Mouse (Mus musculus): ENCODE data around the gene Dusp13. TPM values are rescaled to one million over a fixed set of nuclear protein-coding genes. Genes with fewer than 3 reads are reported as not detected.

Gene Dusp13
- polyA plus RNA-seq, 1 experiment from 2014 or later = 2.2 TPM

GRCm38 (mm10) chr14:21744169-21744568 is 6.8 kb downstream of the Dusp13 start:
- Histone ChIP-seq H3K4me2 (ENCODE audit: low read depth, low read length) (no peak overlapping the region), H3K27ac (replicated peaks; ENCODE audit: low read depth, low read length) (no peak overlapping the region), H3K36me3 (ENCODE audit: control insufficient read depth, insufficient read depth, low read length) (no peaks in the 10 kb centered on the region), H3K4me3 (ENCODE audit: low read depth, low read length) (no peak overlapping the region), H3K9ac (ENCODE audit: low read depth, low read length) (no peak overlapping the region), H3K9me3 (ENCODE audit: control insufficient read depth, low read length) (no peaks in the 10 kb centered on the region), H3K4me1 (ENCODE audit: control insufficient read depth, insufficient read depth, low read length) (no peaks in the 10 kb centered on the region), H3K27me3 (replicated peaks; ENCODE audit: control insufficient read depth, insufficient read depth, low read length) (no peaks in the 10 kb centered on the region)
- ATAC-seq (ENCODE audit: low read depth) (no peak), DNase-seq (ENCODE audit: low spot score) (no peak)
- 90% methylated on average over 1 of the region's 1 CpGs for WGBS

GRCm38 (mm10) chr14:21742441-21742840 is 8.5 kb downstream of the Dusp13 start:
- no peak for ATAC-seq (ENCODE audit: low read depth)
- Histone ChIP-seq H3K9me3 (ENCODE audit: control insufficient read depth, low read length) (no peaks in the 10 kb centered on the region), H3K4me3 (ENCODE audit: low read depth, low read length) (no peak overlapping the region), H3K36me3 (ENCODE audit: control insufficient read depth, insufficient read depth, low read length) (no peaks in the 10 kb centered on the region), H3K9ac (ENCODE audit: low read depth, low read length) (no peak overlapping the region), H3K27me3 (replicated peaks; ENCODE audit: control insufficient read depth, insufficient read depth, low read length) (no peaks in the 10 kb centered on the region), H3K27ac (replicated peaks; ENCODE audit: low read depth, low read length) (no peak overlapping the region), H3K4me2 (ENCODE audit: low read depth, low read length) (no peak overlapping the region), H3K4me1 (ENCODE audit: control insufficient read depth, insufficient read depth, low read length) (no peaks in the 10 kb centered on the region)
- WGBS = 96% methylated on average over 4 of the region's 4 CpGs
- DNase-seq (ENCODE audit: low spot score) = no peak

DNA sequence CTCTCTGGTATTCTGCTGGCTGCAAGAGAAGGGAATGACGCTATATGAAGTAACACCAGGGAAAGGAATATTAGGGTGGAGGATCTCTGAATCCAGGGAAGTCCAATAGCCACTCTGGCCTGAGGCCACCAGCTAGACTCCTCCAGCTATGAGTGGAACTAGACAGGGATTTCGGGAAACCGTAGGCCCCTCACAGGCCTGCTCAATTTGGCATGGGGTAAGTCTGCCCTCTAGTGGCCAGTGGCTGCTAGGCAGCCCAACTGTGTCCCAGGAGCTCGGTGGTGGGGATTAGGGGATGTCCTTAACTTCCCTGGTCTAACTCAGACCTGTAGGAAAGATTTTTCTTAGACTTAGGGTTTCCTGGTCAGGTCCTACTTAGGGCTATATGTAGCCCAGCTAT is 9.2 kb downstream of the Dusp13 start:
- Histone ChIP-seq H3K4me2 (ENCODE audit: low read depth, low read length) (no peak overlapping the region), H3K27ac (replicated peaks; ENCODE audit: low read depth, low read length) (no peak overlapping the region), H3K4me3 (ENCODE audit: low read depth, low read length) (no peak overlapping the region), H3K9ac (ENCODE audit: low read depth, low read length) (peak overlapping the region; percentile 2; the same call in 1 of the 2 replicates), H3K27me3 (replicated peaks; ENCODE audit: control insufficient read depth, insufficient read depth, low read length) (no peaks in the 10 kb centered on the region), H3K4me1 (ENCODE audit: control insufficient read depth, insufficient read depth, low read length) (no peaks in the 10 kb centered on the region), H3K9me3 (ENCODE audit: control insufficient read depth, low read length) (no peaks in the 10 kb centered on the region), H3K36me3 (ENCODE audit: control insufficient read depth, insufficient read depth, low read length) (no peaks in the 10 kb centered on the region)
- DNase-seq (ENCODE audit: low spot score) = peak; percentile 85
- peak; percentile 85 for ATAC-seq (ENCODE audit: low read depth)
- 13% methylated on average over 4 of the region's 4 CpGs for WGBS

GRCm38 (mm10) chr14:21741314-21741713 is 9.7 kb downstream of the Dusp13 start:
- Histone ChIP-seq H3K4me1 (ENCODE audit: control insufficient read depth, insufficient read depth, low read length) (no peaks in the 10 kb centered on the region), H3K4me2 (ENCODE audit: low read depth, low read length) (no peak overlapping the region), H3K9me3 (ENCODE audit: control insufficient read depth, low read length) (no peaks in the 10 kb centered on the region), H3K4me3 (ENCODE audit: low read depth, low read length) (no peak overlapping the region), H3K9ac (ENCODE audit: low read depth, low read length) (peak overlapping the region; percentile 2; the same call in 1 of the 2 replicates), H3K27me3 (replicated peaks; ENCODE audit: control insufficient read depth, insufficient read depth, low read length) (no peaks in the 10 kb centered on the region), H3K36me3 (ENCODE audit: control insufficient read depth, insufficient read depth, low read length) (no peaks in the 10 kb centered on the region), H3K27ac (replicated peaks; ENCODE audit: low read depth, low read length) (no peak overlapping the region)
- 96% methylated on average over 3 of the region's 3 CpGs for WGBS
- DNase-seq (ENCODE audit: low spot score) (no peak), ATAC-seq (ENCODE audit: low read depth) (no peak)

- no peak overlapping the region for H3K4me2 ChIP-seq (ENCODE audit: low read depth, low read length)
- 95% methylated on average over 7 of the region's 7 CpGs for WGBS
- no peaks in the 10 kb centered on the region for H3K36me3 ChIP-seq (ENCODE audit: control insufficient read depth, insufficient read depth, low read length)
- no peaks in the 10 kb centered on the region for H3K4me1 ChIP-seq (ENCODE audit: control insufficient read depth, insufficient read depth, low read length)
- ATAC-seq (ENCODE audit: low read depth) = no peak
- DNase-seq (ENCODE audit: low spot score) = no peak
- H3K9ac ChIP-seq (ENCODE audit: low read depth, low read length) = no peak overlapping the region
- no peaks in the 10 kb centered on the region for H3K27me3 ChIP-seq (replicated peaks; ENCODE audit: control insufficient read depth, insufficient read depth, low read length)
- no peak overlapping the region for H3K27ac ChIP-seq (replicated peaks; ENCODE audit: low read depth, low read length)
- no peak overlapping the region for H3K4me3 ChIP-seq (ENCODE audit: low read depth, low read length)
- no peaks in the 10 kb centered on the region for H3K9me3 ChIP-seq (ENCODE audit: control insufficient read depth, low read length)
Measured at GRCm38 (mm10) chr14:21740345-21740744, 10.6 kb downstream of the Dusp13 start.

- WGBS = 89% methylated on average over 15 of the region's 15 CpGs
- Histone ChIP-seq H3K4me1 (ENCODE audit: control insufficient read depth, insufficient read depth, low read length) (no peaks in the 10 kb centered on the region), H3K4me2 (ENCODE audit: low read depth, low read length) (no peak overlapping the region), H3K27me3 (replicated peaks; ENCODE audit: control insufficient read depth, insufficient read depth, low read length) (no peaks in the 10 kb centered on the region), H3K4me3 (ENCODE audit: low read depth, low read length) (no peak overlapping the region), H3K9me3 (ENCODE audit: control insufficient read depth, low read length) (peaks cover 4% of the 10 kb centered on the region; the same call in 1 of the 2 replicates), H3K9ac (ENCODE audit: low read depth, low read length) (no peak overlapping the region), H3K36me3 (ENCODE audit: control insufficient read depth, insufficient read depth, low read length) (no peaks in the 10 kb centered on the region), H3K27ac (replicated peaks; ENCODE audit: low read depth, low read length) (no peak overlapping the region)
- DNase-seq (ENCODE audit: low spot score) (no peak), ATAC-seq (ENCODE audit: low read depth) (no peak)
Measured at GRCm38 (mm10) chr14:21733131-21733905, 17.7 kb downstream of the Dusp13 start.

GRCm38 (mm10) chr14:21729936-21730335 is 21.0 kb downstream of the Dusp13 start:
- ATAC-seq (ENCODE audit: low read depth) (no peak), DNase-seq (ENCODE audit: low spot score) (no peak)
- H3K4me2 ChIP-seq (ENCODE audit: low read depth, low read length) = no peak overlapping the region
- no peaks in the 10 kb centered on the region for H3K4me1 ChIP-seq (ENCODE audit: control insufficient read depth, insufficient read depth, low read length)
- H3K4me3 ChIP-seq (ENCODE audit: low read depth, low read length) = no peak overlapping the region
- no peak overlapping the region for H3K27ac ChIP-seq (replicated peaks; ENCODE audit: low read depth, low read length)
- H3K9ac ChIP-seq (ENCODE audit: low read depth, low read length) = no peak overlapping the region
- 91% methylated on average over 4 of the region's 4 CpGs for WGBS
- H3K27me3 ChIP-seq (replicated peaks; ENCODE audit: control insufficient read depth, insufficient read depth, low read length) = no peaks in the 10 kb centered on the region
- no peaks in the 10 kb centered on the region for H3K36me3 ChIP-seq (ENCODE audit: control insufficient read depth, insufficient read depth, low read length)
- peaks cover 4% of the 10 kb centered on the region; the same call in 1 of the 2 replicates for H3K9me3 ChIP-seq (ENCODE audit: control insufficient read depth, low read length)

DNA sequence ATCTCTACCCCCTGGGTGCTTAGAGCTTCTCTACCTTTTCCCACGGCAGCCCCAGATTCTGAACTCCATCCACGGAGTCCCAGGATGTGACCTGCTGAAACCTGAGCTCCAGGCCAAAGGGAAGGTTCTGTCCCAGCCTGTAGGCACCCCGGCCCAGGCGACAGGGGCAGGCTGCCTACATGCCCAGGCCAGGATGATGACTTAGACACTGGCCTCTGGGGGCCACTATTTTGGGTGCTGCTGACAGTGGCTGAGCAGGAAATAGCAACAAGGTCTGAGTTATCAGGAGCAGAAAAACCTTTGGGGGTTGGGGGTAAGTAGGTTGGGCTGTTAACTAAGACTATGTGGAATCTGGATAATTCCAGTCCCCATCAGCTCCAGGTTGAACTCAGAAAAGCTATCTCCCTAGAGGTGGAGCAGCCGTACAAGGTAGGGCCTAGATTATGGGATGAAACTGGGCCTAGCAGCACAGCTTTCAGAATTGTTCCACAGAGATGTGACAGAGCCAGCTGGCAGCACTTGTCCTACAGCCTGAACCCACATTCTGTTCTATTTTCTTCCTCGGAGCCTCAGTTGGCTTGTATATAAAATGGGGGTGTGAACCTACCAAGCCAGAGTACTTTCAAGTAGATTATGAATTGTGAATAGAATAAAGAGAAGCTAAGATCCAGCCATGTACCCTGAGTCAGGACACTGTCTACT is 21.8 kb downstream of the Dusp13 start:
- Histone ChIP-seq H3K4me1 (ENCODE audit: control insufficient read depth, insufficient read depth, low read length) (no peaks in the 10 kb centered on the region), H3K4me2 (ENCODE audit: low read depth, low read length) (no peak overlapping the region), H3K9me3 (ENCODE audit: control insufficient read depth, low read length) (peaks cover 4% of the 10 kb centered on the region; the same call in 1 of the 2 replicates), H3K4me3 (ENCODE audit: low read depth, low read length) (no peak overlapping the region), H3K9ac (ENCODE audit: low read depth, low read length) (no peak overlapping the region), H3K27ac (replicated peaks; ENCODE audit: low read depth, low read length) (no peak overlapping the region), H3K36me3 (ENCODE audit: control insufficient read depth, insufficient read depth, low read length) (no peaks in the 10 kb centered on the region), H3K27me3 (replicated peaks; ENCODE audit: control insufficient read depth, insufficient read depth, low read length) (no peaks in the 10 kb centered on the region)
- DNase-seq (ENCODE audit: low spot score) = no peak
- no peak for ATAC-seq (ENCODE audit: low read depth)
- 60% methylated on average over 6 of the region's 6 CpGs for WGBS
